Mouse (Mus musculus): ENCODE measurements around the gene Pcsk6.

Pcsk6 gene

GRCm38 (mm10) chr7:66003865-66004638, 142.5 kb downstream of the Pcsk6 start:
- DNase-seq = no peak

- peak; percentile 62 for DNase-seq
Measured at GRCm38 (mm10) chr7:66005066-66005465, 143.5 kb downstream of the Pcsk6 start.

- no peak for DNase-seq
Measured at GRCm38 (mm10) chr7:66008161-66008891, 146.8 kb downstream of the Pcsk6 start.

GRCm38 (mm10) chr7:66008892-66009273, 147.3 kb downstream of the Pcsk6 start:
- DNase-seq = peak; percentile 8

- no peak for DNase-seq
Measured at GRCm38 (mm10) chr7:66010518-66010917, 149.0 kb downstream of the Pcsk6 start.

- no peak for DNase-seq
Measured at GRCm38 (mm10) chr7:66027747-66028146, 166.2 kb downstream of the Pcsk6 start.

- peak; percentile 11 for DNase-seq
Measured at GRCm38 (mm10) chr7:66028766-66029512, 167.4 kb downstream of the Pcsk6 start.

- no peak for DNase-seq
Measured at GRCm38 (mm10) chr7:66036809-66037208, 175.3 kb downstream of the Pcsk6 start.

- DNase-seq = no peak
Measured at GRCm38 (mm10) chr7:66038261-66038660, 176.7 kb downstream of the Pcsk6 start.

- DNase-seq = no peak
Measured at GRCm38 (mm10) chr7:66038730-66039129, 177.2 kb downstream of the Pcsk6 start.

- no peak for DNase-seq
Measured at GRCm38 (mm10) chr7:66040026-66040814, 178.7 kb downstream of the Pcsk6 start.

GRCm38 (mm10) chr7:66043552-66044459, 182.3 kb downstream of the Pcsk6 start, which contains the start of gene Gm45213:
Gm45213 (plus strand) TSS chr7:66043602.
- DNase-seq = no peak

- DNase-seq = no peak
Measured at GRCm38 (mm10) chr7:66044617-66045016, 183.1 kb downstream of the Pcsk6 start.

- peak; percentile 45 for DNase-seq
Measured at GRCm38 (mm10) chr7:66046921-66047918, 185.7 kb downstream of the Pcsk6 start.

GRCm38 (mm10) chr7:66047975-66048374, 186.4 kb downstream of the Pcsk6 start:
- no peak for DNase-seq

- no peak for DNase-seq
Measured at GRCm38 (mm10) chr7:66048446-66049230, 187.1 kb downstream of the Pcsk6 start.

GRCm38 (mm10) chr7:66053946-66054483, 192.5 kb downstream of the Pcsk6 start:
- no peak for DNase-seq

GRCm38 (mm10) chr7:66055356-66055755, 193.8 kb downstream of the Pcsk6 start:
- peak; percentile 55 for DNase-seq

- DNase-seq = no peak
Measured at GRCm38 (mm10) chr7:66058703-66059102, 197.2 kb downstream of the Pcsk6 start, which contains the start of gene Snrpa1. Snrpa1 (plus strand) TSS chr7:66059003.

All from lung, postnatal 36 days (tissue).